Comparison of ENCODE assay signal across 8 mouse cellular contexts in genomic region chr1:37866286-37866685, GRCm38 (mm10). TPM values are rescaled to one million over a fixed set of nuclear protein-coding genes. Genes with fewer than 3 reads are reported as not detected.
DNase-seq lines count a peak whose midpoint lies in the region; ATAC-seq and TF ChIP-seq lines count a peak whose summit lies in the region.

Gene Tsga10 (minus strand): TSS chr1:37866429.

- H3K4me1 ChIP-seq in kidney, postnatal 0 days (replicated peaks; ENCODE audit: insufficient read depth, low read length), result no peaks in the 10 kb centered on the region
- no peaks in the 10 kb centered on the region for H3K4me1 ChIP-seq in intestine, embryonic 15.5 days (replicated peaks)
- H3K4me1 ChIP-seq in midbrain, embryonic 12.5 days, result peaks cover 4% of the 10 kb centered on the region; the same call in 1 of the 2 replicates

- H3K27me3 ChIP-seq in kidney, postnatal 0 days (ENCODE audit: insufficient read depth, low read length), result no peaks in the 10 kb centered on the region
- no peaks in the 10 kb centered on the region for H3K27me3 ChIP-seq in intestine, embryonic 15.5 days (replicated peaks)
- peaks cover 14% of the 10 kb centered on the region for H3K27me3 ChIP-seq in midbrain, embryonic 12.5 days

- DNase-seq in kidney, postnatal 0 days (ENCODE audit: low spot score), result no peak
- DNase-seq in kidney, adult 9 months, result no peak
- no peak for DNase-seq in spleen, adult 12 weeks (ENCODE audit: low spot score)
- DNase-seq in ovary, postnatal 10 days (ENCODE audit: low spot score), result no peak
- DNase-seq in thymus, postnatal 14 days, result no peak

- ATAC-seq in kidney, postnatal 0 days (replicated peaks; ENCODE audit: low FRiP score, low read depth), result no peak
- no peak for ATAC-seq in common myeloid progenitor, adult 5-6 weeks (replicated peaks; ENCODE audit: low read depth, poor library complexity, severe bottlenecking)
- no peak for ATAC-seq in intestine, embryonic 15.5 days
- no peak for ATAC-seq in midbrain, embryonic 12.5 days (ENCODE audit: low FRiP score, low read depth)

- peak within 1 kb of the TSS; percentile 61 for H3K9ac ChIP-seq in kidney, postnatal 0 days (ENCODE audit: low read depth, low read length)
- H3K9ac ChIP-seq in intestine, embryonic 15.5 days, result peak within 1 kb of the TSS; percentile 67
- H3K9ac ChIP-seq in midbrain, embryonic 12.5 days (replicated peaks), result peak within 1 kb of the TSS; percentile 68

- 85% methylated on average over 6 of the region's 6 CpGs for WGBS in kidney, postnatal 0 days
- 81% methylated on average over 6 of the region's 6 CpGs for WGBS in intestine, embryonic 15.5 days
- 86% methylated on average over 6 of the region's 6 CpGs for WGBS in midbrain, embryonic 12.5 days

- TF ChIP-seq CTCF in kidney, postnatal 0 days (IDR thresholded peaks at IDR 0.05; ENCODE audit: low read depth), result no peak

- peak within 1 kb of the TSS; percentile 79 for H3K4me2 ChIP-seq in kidney, postnatal 0 days (ENCODE audit: low read length)
- peak within 1 kb of the TSS; percentile 83 for H3K4me2 ChIP-seq in intestine, embryonic 15.5 days (replicated peaks)
- peak within 1 kb of the TSS; percentile 69 for H3K4me2 ChIP-seq in midbrain, embryonic 12.5 days (replicated peaks)

- peak within 1 kb of the TSS; percentile 89 for H3K27ac ChIP-seq in kidney, postnatal 0 days
- H3K27ac ChIP-seq in intestine, embryonic 15.5 days, result peak within 1 kb of the TSS; percentile 89
- H3K27ac ChIP-seq in midbrain, embryonic 12.5 days (replicated peaks), result peak within 1 kb of the TSS; percentile 87

- H3K36me3 ChIP-seq in kidney, postnatal 0 days (ENCODE audit: insufficient read depth, low read length), result no peaks in the 10 kb centered on the region
- H3K36me3 ChIP-seq in intestine, embryonic 15.5 days, result no peaks in the 10 kb centered on the region
- H3K36me3 ChIP-seq in midbrain, embryonic 12.5 days, result no peaks in the 10 kb centered on the region

- peak within 1 kb of the TSS; percentile 59 for H3K4me3 ChIP-seq in kidney, postnatal 0 days (replicated peaks; ENCODE audit: low read depth, low read length)
- H3K4me3 ChIP-seq in intestine, embryonic 15.5 days (replicated peaks), result peak within 1 kb of the TSS; percentile 68
- H3K4me3 ChIP-seq in midbrain, embryonic 12.5 days, result peak within 1 kb of the TSS; percentile 69

- no peaks in the 10 kb centered on the region for H3K9me3 ChIP-seq in kidney, postnatal 0 days (replicated peaks; ENCODE audit: low read length)
- H3K9me3 ChIP-seq in intestine, embryonic 15.5 days, result no peaks in the 10 kb centered on the region
- no peaks in the 10 kb centered on the region for H3K9me3 ChIP-seq in midbrain, embryonic 12.5 days

RNA-seq across cellular contexts. Expression of gene Tsga10, which starts in this region (rescaled TPM):
- 4.9 and 5.3 TPM in 2 replicates for polyA plus RNA-seq in kidney, postnatal 0 days (2015; fragmentation: Nextera tagmentation; extraction: Ambion mirVana)
- total RNA-seq in common myeloid progenitor, adult 5-6 weeks (2017), result 10.5 and 11.5 TPM in 2 replicates
- 4.5 and 4.7 TPM in 2 replicates for polyA plus RNA-seq in intestine, embryonic 15.5 days (2015; fragmentation: Nextera tagmentation; extraction: Ambion mirVana)
- 22.5 and 26.2 TPM in 2 replicates for polyA plus RNA-seq in midbrain, embryonic 12.5 days (2016; fragmentation: Nextera tagmentation; extraction: Ambion mirVana)
